Mouse (Mus musculus) telencephalon, adult 2 months (tissue): ENCODE measurements around the gene Mapkbp1.
A peak's percentile ranks its signal among the peaks of the same experiment; 100 is the strongest.

Experiments used
- DNase-seq: peaks from one replicate; pipeline ENCODE4 v3.0.0-alpha.2; 2011; ENCODE audit warnings: low read depth, low spot score

Mapkbp1 gene

DNA sequence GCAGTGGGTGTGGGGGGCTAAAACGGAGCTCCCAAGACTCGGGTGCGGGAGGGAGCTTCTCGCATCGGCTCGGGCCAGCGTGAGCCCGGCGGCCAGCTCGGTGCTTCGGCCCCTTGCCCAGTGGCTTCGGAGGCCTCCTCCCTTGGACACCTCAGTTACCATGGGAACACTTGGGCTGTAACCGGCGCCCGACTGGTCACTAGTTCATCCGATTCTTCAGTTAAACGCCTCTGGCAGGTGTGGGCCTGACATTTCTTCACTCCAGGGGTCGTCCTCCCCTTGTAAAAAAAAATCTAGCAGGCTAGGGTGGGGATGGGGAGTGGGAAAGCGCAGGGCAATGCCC lies at the start of gene Mapkbp1:
Mapkbp1 (plus strand) TSS at position 163 of the 343 bp plus-strand sequence.
- DNase-seq, result no peak

- no peak for DNase-seq
Observed at GRCm38 (mm10) chr2:119970571-119970970, 1.9 kb upstream of the Mapkbp1 start.

DNA sequence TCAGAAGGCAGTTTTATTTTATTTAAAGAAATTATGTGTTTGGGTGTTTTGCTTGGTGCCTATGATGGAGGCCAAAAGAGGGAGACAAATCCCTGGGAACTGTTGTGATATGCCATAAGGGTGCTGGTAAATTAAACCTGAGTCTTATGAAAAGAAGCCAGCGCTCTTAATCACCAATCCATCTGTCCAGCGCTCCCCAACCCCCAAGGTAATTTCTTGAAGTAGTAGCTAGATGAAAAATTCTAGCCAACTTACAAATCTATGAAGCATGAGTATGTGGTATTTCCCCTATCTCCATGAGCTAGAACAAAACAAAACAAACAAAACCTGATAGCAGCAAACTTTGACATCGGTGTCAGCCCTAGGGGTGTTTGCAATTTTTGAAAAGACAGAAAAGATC lies 1.2 kb upstream of the Mapkbp1 start:
- no peak for DNase-seq

DNA sequence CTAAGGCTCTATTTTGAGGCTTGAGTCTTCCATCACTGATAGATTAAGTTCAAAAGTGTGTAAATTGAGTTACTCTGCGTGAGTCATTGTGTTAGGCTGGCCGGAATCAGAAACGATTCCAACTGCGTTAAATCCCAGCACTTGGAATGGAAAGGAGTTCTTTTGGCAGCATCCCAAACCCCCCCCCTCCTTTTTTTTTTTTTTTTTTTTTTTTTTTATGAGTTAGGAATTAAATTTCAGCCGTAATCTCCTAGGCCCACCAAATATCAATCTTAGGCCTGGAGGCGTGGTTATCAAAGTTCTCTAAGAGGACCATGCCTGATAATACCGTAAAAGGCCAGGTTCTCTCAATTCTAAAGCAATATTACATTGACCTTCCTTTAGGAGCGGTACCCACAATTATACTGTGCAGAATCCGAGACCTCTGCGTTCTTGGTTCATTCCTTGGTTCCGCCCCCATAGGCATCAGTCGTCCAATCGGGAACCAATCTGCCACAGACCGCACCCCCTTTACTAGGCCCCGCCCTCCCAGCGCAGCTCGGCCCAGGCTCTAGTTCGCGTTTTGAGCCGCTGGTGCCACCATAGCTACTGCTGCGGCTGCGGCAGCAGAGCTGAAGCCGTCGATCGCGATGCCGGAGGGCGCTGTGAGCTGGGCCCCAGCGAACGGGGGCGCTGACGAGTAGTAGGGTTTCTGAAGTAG lies 512 bp upstream of the Mapkbp1 start:
- DNase-seq, result peak; percentile 96

DNA sequence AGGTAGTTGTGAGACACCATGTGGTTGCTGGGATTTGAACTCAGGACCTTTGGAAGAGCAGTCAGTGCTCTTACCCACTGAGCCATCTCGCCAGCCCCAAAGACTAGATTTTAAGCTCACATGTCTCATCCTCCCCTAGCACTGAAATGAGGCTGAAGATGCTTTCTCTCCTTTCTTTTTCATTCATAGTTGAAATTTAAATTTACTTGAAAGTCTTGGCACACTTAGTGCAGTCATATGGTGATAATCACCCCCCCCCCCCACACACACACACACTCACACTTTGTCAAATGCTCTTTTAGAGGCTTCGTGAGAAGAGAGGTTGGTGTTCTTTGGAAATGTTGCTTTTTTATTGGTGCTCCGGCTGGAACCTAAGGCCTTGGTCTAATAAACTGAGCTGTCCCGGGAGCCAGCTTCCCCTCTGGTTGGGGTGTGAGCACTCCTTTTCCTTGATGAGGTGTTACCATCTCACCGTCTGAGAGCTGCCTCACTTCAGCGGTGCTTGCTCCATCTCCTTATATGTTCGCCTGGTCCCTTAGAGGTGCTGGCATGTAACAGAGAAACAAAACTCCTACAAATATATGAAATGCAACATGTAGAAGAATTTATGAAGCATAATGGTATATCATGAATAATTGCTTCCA lies 8.0 kb downstream of the Mapkbp1 start:
- no peak for DNase-seq

- no peak for DNase-seq
Observed at GRCm38 (mm10) chr2:119981631-119982030, 9.1 kb downstream of the Mapkbp1 start.

DNA sequence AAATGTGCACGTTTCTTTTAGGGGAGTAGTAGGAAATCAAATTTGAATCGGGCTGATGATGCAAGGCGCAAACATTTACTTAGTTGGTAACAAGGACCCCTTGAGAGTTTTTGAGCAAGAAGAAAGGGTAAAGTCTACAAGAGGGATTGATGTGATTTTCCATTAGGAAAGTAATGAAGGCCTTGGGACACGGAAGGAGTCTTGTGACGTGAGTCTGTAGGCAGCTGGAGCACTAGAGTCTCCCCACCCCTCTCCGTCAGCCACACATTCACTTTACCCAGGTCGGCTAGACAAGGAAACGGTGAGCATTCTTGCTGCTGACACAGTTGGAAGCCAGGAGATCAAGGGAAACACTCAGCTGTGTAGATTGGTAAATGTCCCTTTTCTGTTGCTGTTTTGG lies 13.4 kb downstream of the Mapkbp1 start:
- DNase-seq, result no peak

DNA sequence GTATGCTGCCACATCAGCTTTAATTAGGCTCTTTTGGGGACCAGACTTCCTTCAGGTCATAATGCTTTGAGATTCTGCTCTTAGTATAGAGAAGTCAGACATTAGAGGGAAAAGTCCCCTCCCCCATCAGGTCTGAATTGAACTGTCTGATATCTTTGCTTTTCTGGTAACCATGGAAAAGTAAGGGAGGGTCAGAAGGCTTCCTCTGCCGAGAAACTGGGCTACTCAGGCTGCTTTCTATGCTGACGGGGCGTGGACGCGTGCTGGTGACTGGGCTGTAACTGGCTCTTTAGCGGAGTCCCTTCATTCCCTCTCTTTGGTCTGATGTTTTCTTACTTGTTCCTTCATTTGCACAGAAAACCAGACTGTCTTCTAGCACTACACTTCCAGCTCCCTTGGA lies 13.9 kb downstream of the Mapkbp1 start:
- DNase-seq, result no peak

DNA sequence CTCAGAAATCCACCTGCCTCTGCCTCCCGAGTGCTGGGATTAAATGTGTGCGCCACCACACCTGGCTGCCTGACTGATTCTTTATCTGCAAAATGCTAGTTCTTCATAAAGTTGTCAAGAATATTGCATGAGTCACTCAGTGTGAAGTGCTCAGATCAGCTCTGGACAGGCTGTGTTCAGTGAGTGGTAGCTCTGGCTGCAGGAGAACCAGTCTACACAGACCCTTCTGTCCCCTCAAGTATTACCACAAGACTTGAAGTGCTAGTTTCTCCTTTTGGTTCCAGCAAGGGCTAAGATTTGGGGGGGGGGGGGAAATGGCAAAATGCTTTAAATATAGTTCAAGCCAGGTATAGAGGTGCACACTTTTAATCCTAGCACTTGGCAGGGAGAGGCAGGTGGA lies 14.9 kb downstream of the Mapkbp1 start:
- DNase-seq, result no peak

GRCm38 (mm10) chr2:119988952-119989351 lies 16.5 kb downstream of the Mapkbp1 start:
- no peak for DNase-seq

GRCm38 (mm10) chr2:119990881-119991280 lies 18.4 kb downstream of the Mapkbp1 start:
- DNase-seq, result no peak

GRCm38 (mm10) chr2:119992349-119992748 lies 19.9 kb downstream of the Mapkbp1 start:
- no peak for DNase-seq

DNA sequence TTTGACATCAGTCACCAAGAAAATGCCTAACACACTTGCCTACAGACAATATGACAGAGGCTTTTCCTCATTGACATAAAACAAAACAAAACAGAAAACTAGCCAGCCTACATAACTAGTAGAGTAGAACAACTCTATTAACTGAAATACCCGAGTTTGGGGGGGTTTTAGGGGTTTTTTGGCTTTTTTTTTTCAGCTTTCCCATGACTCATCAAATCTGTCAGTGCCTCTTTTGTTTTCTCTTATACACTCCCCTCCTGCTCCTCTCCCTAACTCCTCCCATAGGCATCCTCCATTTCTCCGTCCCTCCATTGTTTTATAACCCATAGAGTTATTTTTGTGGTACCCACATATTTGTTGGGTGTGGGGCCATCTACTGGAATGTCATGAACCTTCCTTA lies 21.0 kb downstream of the Mapkbp1 start:
- DNase-seq, result no peak

GRCm38 (mm10) chr2:119994839-119995238 lies 22.3 kb downstream of the Mapkbp1 start:
- DNase-seq, result no peak

- DNase-seq, result peak; percentile 57
Observed at GRCm38 (mm10) chr2:119995391-119996281, 23.1 kb downstream of the Mapkbp1 start.

DNA sequence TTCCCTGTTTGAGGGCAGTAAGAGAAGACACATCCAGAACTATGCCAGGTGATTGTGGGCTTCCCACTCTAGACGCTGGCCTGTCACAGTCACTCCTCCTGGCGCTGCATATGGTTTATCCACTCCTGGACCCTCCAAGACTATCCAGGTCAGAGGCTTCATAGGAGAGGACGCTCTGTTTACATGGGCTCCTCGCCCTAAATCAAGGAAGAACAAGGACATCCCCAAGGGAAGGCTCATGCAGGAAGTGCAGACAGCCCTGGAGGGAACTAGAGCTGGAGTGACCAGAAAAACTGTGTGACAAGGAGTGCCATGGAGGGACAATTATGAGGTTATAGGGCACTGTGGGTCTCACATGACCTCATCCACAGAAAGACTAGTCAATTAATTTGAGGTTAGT lies 24.9 kb downstream of the Mapkbp1 start:
- no peak for DNase-seq

DNA sequence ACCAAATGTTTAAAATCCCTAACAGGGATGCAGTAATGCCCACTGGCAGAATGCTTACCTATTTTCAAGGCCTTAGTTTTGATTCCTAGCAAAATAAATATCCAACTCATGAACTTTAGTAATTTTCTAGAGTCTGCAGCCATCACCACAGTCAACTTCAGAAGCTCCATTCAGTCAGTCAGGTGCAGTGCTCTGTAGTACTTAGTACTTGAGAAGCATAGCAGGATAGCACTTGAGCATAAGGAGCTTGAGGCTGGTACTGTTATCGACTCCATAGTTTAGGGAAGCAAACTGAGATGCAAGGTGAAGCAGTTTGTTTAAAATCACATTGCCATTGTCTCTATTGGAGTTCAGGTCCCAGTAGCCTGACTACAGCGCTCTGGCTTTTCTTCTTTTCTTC lies 27.2 kb downstream of the Mapkbp1 start:
- no peak for DNase-seq

DNA sequence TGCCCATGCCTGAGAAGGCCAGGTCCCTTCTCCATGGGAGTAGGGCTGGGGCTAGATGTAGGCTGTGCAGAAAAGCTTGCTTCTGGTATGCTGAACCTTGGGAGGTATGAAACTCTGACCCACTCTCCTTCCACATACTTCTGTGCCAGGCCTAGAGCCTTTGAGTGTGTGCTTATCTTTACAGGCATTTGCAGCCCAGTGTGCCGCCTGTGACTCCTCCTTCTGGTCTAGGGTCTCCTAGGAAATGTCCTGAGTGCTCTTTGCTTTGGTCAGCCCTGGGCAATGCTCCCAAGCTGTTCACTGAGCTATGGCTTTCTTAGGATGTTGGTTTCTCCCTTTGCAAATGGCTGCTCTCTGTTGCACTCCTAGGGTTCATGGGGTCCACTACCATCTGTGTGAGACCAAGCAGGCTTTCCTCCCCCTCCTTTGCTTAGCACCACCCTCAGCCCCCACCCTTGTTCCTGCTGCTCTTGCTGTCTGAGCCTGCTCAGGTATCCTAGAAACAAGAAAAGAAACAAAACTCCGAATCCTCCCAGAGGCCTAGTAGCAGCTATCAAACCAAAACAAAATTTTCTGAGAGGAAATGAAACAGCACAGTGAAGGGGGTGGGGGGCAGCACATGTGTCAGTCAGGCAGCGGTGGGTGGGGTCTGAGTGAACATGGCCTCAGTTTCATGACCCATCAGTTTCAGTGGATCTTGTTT lies 28.5 kb downstream of the Mapkbp1 start:
- no peak for DNase-seq

DNA sequence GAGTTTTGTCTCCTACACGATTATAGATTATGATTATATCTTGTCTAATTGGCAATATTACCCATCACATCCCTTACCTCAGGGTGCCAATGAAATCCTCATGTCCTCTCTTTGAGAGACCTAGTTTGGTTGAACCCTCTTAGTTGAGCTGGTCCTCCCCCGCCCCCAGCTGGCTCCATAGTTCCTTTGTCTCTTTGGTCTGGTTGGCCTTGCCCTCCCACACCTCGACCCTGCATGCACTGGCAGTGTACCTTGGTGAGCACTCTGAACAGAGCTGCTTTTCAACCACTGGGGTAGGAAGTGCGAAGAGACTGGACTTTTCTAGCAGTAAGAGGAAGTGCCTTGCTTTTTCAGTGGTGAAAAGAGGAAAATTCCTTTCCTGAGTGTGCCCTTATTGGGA lies 29.5 kb downstream of the Mapkbp1 start:
- DNase-seq, result no peak

GRCm38 (mm10) chr2:120003970-120004369 lies 31.5 kb downstream of the Mapkbp1 start:
- DNase-seq, result no peak

GRCm38 (mm10) chr2:120006696-120007095 lies 34.2 kb downstream of the Mapkbp1 start:
- no peak for DNase-seq

DNA sequence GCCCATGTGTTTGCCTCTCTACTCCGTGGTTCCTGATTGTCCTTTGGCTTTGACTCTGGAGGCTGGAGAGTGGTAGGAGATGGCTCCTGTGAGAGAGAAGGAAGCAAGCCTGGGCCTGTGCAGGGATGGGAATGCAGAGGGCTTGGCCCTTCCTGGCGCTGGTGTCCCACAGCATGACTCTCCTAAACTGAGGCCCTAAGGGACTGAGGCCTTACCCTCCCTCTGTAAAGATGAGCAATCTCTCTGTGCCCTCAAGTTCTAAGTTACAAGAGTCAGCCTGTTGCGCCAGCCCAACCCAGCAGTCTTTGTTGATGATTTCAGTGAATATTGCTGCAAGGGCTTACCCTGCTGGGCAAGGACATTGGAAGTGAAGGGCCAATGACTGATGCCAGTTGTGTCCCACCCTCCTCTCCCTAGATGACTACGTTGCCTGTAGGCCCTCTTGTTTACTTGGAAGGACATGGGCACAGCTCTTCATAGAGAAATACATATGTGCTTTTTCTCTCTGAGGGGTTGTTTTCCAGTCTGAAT lies 35.2 kb downstream of the Mapkbp1 start:
- DNase-seq, result no peak
